Mouse (Mus musculus): ENCODE data around the gene Rela.

- TF ChIP-seq CTCF (IDR thresholded peaks at IDR 0.05; ENCODE audit: low read depth, low read length) = no peak
- no peak for TF ChIP-seq GATA1 (IDR thresholded peaks at IDR 0.05; ENCODE audit: borderline replicate concordance, low read length)
Observed at GRCm38 (mm10) chr19:5680432-5680831, 43.1 kb downstream of the Rela start.
